Mouse (Mus musculus) hindbrain, embryonic 13.5 days (tissue): Measurements from ENCODE around the gene Hdc. TPM values are rescaled to one million over a fixed set of nuclear protein-coding genes. Genes with fewer than 3 reads are reported as not detected.

ENCODE experiments used
- ATAC-seq: fragments of 200-750 bp; cut with Nextera tagmentation; 2 replicates; pipeline ENCODE4 v1.8.0; 2017; ENCODE audit warnings: moderate TSS enrichment; ENCODE audit not compliant: low FRiP score
- H3K27ac ChIP-seq: fragments of 300-500 bp; sonication (generic); 2 replicates; pipeline ENCODE4 v1.5.1; 2015; ENCODE audit warnings: inconsistent platforms, mild to moderate bottlenecking, moderate library complexity
- H3K27me3 ChIP-seq: fragments of 300-500 bp; sonication (generic); 2 replicates; pipeline ENCODE4 v1.6.1; 2015; ENCODE audit warnings: mild to moderate bottlenecking, inconsistent platforms
- H3K36me3 ChIP-seq: fragments of 300-500 bp; sonication (generic); 2 replicates; pipeline ENCODE4 v1.6.1; 2015; ENCODE audit warnings: mild to moderate bottlenecking, inconsistent platforms
- H3K4me1 ChIP-seq: fragments of 300-500 bp; sonication (generic); replicated peaks from 2 replicates; pipeline ENCODE4 v1.6.1; 2015; ENCODE audit warnings: inconsistent platforms
- H3K4me2 ChIP-seq: fragments of 300-500 bp; sonication (generic); 2 replicates; pipeline ENCODE4 v1.6.1; 2015; ENCODE audit warnings: inconsistent platforms, mild to moderate bottlenecking, moderate library complexity
- H3K4me3 ChIP-seq: fragments of 300-500 bp; sonication (generic); 2 replicates; pipeline ENCODE4 v1.5.1; 2015; ENCODE audit warnings: mild to moderate bottlenecking, inconsistent platforms
- H3K9ac ChIP-seq: fragments of 300-500 bp; sonication (generic); 2 replicates; pipeline ENCODE4 v1.6.1; 2015; ENCODE audit warnings: mild to moderate bottlenecking, inconsistent platforms
- H3K9me3 ChIP-seq: fragments of 300-500 bp; sonication (generic); 2 replicates; pipeline ENCODE4 v1.6.1; 2016; ENCODE audit warnings: inconsistent platforms
- WGBS: fragments of 180-500 bp; shearing (Covaris S2); methylation state at CpG from one replicate; pipeline ENCODE4 v1.1.7; 2015; 5-methylcytosine and 5-hydroxymethylcytosine counted together
- polyA plus RNA-seq: library from polyadenylated mRNA; unstranded; fragments of >200 nt; fragmentation: Nextera tagmentation; extraction: Ambion mirVana; gene quantifications from 2 replicates; pipeline ENCODE4 v1.2.1, GENCODE M21; 2015

Hdc gene
- polyA plus RNA-seq, 1 experiment from 2014 or later: 2.8 TPM

DNA sequence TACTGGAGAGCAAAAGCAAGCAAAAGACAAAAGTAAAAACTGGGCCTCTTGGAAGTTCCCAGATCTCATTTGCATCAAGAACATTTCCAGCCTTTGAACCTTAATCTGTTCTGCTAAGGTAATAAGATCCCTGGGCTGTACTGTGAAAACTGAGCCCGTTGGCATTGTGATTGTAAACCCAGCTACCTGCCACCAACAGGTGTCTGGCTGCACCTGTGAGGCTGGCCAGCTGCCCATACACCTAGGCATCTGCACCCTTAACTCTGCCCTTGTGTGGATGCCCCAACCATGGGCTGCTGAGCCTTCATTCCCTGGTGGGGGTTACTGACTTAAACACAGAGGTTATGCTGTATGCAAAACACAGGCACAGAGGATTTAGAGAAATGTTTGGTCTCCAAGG, 46.9 kb downstream of the Hdc start:
- Histone ChIP-seq H3K36me3 (0 out of 2 replicates have a peak, but pooled peaks cover 8% of the 10 kb centered on the region), H3K4me2 (no peak overlapping the region), H3K9ac (no peak overlapping the region), H3K27me3 (no peaks in the 10 kb centered on the region), H3K27ac (no peak overlapping the region), H3K4me1 (no peaks in the 10 kb centered on the region), H3K4me3 (no peak overlapping the region), H3K9me3 (peaks cover 12% of the 10 kb centered on the region)
- no peak for ATAC-seq
- WGBS: 76% methylated on average over 1 of the region's 1 CpGs

DNA sequence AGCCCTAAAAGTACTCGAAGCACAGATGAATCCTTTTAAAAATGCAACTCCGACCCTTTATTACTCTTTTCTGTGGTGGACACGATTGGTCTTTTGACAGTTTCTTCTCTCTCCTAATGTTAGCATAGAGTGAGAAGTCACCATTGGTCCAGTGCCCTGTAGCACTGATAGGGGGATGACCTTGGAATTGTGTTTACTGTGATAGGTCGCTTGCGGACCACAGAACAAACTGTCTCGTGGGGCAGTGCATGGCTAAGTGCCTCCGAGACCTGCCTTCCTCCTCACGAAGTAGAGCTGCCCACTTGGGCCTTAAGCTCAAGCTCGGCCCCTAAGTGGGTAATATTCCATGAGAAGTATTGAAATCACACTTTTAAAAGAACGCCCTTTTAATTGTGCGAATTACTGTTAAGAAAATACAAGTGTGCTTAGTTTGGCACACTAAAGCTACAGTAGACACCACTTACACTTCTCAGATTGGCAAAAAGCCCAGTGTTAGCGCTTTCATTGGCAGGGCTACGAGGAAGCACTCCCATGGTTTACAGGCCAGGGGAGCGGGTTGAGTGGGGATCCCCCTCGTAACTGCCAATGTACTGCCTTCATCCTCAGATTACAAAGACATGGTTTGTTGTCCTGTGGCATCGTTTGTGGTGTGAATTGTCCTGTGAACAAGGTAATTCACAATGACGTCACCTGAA, 55.5 kb downstream of the Hdc start:
- Histone ChIP-seq H3K4me1 (no peaks in the 10 kb centered on the region; the same call in 1 of the 2 replicates), H3K27ac (no peak overlapping the region), H3K4me2 (no peak overlapping the region), H3K4me3 (no peak overlapping the region), H3K27me3 (no peaks in the 10 kb centered on the region), H3K9ac (no peak overlapping the region), H3K36me3 (peaks cover 9% of the 10 kb centered on the region; the same call in 1 of the 2 replicates), H3K9me3 (no peaks in the 10 kb centered on the region)
- ATAC-seq: no peak
- 82% methylated on average over 17 of the region's 17 CpGs for WGBS

DNA sequence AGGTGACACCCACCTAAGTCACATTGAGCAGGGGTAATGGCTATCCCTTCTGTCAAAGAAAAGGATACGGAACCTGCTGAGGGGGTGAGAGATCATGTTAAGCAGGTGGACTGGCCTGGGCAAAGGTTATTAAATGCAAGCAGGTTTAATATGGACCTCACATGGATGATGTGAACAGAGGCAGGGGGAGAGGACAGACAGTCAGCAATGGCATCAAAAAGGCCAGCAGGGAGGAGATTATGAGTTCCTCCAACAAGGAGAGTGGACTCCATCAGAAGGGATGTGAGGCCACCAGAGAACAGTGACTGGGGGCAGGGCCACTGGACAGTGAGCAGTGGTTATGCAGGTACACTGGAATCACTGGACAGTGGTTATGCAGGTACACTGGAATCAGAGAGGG, 59.0 kb downstream of the Hdc start:
- no peak overlapping the region for H3K9ac ChIP-seq
- ATAC-seq: no peak
- H3K4me1 ChIP-seq: no peaks in the 10 kb centered on the region; the same call in 1 of the 2 replicates
- no peaks in the 10 kb centered on the region for H3K9me3 ChIP-seq
- no peak overlapping the region for H3K4me2 ChIP-seq
- H3K4me3 ChIP-seq: no peak overlapping the region
- H3K27me3 ChIP-seq: peaks cover 9% of the 10 kb centered on the region
- H3K27ac ChIP-seq: no peak overlapping the region
- WGBS: 86% methylated on average over 1 of the region's 1 CpGs
- H3K36me3 ChIP-seq: 0 out of 2 replicates have a peak, but pooled peaks cover 3% of the 10 kb centered on the region

DNA sequence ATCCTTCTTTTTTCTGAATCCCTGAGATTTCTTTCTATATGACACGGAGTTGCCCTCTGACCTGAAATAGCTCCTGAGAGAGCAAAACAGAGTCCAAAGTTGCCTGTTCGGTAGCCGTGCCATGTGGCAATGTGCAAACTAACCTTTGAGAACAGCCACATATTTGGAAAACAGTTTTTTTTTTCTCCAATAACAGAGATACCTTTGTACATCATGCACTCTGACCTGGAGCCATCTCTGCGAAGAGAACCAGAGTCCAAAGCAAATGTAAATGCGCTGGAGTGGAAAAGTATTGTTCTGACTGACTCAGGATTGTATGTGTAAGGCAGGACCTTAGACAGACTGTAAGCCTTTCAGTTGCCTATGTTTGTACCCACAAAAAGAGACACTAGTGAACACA, 63.6 kb downstream of the Hdc start:
- no peak overlapping the region for H3K4me2 ChIP-seq
- no peak for ATAC-seq
- peaks cover 48% of the 10 kb centered on the region for H3K27me3 ChIP-seq
- no peaks in the 10 kb centered on the region for H3K36me3 ChIP-seq
- WGBS: 78% methylated on average over 5 of the region's 5 CpGs
- peaks cover 16% of the 10 kb centered on the region for H3K4me1 ChIP-seq
- no peak overlapping the region for H3K4me3 ChIP-seq
- H3K27ac ChIP-seq: no peak overlapping the region
- H3K9ac ChIP-seq: no peak overlapping the region
- H3K9me3 ChIP-seq: no peaks in the 10 kb centered on the region

DNA sequence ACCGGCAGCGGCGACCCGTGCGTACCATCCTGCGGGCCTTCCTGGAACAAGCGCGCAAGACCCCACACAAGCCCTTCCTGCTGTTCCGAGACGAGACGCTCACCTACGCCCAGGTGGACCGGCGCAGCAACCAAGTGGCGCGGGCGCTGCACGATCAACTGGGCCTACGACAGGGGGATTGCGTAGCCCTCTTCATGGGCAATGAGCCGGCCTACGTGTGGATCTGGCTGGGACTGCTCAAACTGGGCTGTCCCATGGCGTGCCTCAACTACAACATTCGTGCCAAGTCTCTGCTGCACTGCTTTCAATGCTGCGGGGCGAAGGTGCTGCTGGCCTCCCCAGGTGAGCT, 65.8 kb downstream of the Hdc start:
- H3K36me3 ChIP-seq: no peaks in the 10 kb centered on the region
- 1% methylated on average over 26 of the region's 26 CpGs for WGBS
- H3K4me1 ChIP-seq: peaks cover 16% of the 10 kb centered on the region
- H3K4me2 ChIP-seq: peak overlapping the region; percentile 95
- peak; percentile 77 for ATAC-seq
- no peaks in the 10 kb centered on the region for H3K9me3 ChIP-seq
- H3K9ac ChIP-seq: peak overlapping the region; percentile 82
- H3K27me3 ChIP-seq: peaks cover 48% of the 10 kb centered on the region
- peak overlapping the region; percentile 76 for H3K27ac ChIP-seq
- H3K4me3 ChIP-seq: peak overlapping the region; percentile 73

DNA sequence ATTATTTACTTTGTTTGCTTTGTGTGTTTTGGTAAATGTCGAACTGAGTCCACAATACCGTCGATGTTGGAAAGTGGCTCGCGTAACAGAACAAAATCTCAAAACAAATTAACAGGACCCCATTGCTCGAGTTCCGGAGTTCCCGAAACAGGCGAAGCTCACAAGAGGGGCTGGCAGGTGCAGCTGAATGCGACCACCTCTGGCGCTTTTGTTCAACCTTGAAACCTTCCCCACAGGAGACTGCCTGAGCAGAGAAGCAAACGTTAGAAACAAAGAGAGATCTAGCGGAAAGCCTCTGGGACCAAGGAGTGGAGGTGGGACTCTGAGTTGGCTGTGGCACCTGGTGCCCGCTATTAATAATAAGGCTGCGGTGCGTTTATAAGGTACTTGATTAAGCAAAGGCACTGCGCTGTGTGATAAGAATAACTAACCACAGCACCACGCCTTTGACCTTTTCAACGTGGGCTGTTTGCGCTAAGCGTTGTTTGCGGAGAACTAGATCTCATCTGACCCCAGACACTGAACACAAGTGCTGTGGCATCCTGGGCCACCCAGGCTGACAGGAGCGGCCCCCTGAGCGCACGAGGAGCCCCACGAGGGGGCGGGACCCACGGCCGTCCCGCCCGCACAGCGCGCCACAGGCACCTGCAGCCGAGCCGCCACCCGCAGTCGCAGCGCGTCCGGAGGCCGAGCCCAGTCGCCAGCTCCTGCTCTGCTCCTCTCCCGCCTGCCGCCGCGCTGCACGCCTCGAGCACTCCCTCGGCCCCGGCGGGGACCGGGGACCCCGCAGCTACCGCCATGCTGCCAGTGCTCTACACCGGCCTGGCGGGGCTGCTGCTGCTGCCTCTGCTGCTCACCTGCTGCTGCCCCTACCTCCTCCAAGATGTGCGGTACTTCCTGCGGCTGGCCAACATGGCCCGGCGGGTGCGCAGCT, 66.5 kb downstream of the Hdc start, which contains the start of gene Slc27a2:
Slc27a2 (plus strand) TSS at position 51 of the 934 bp plus-strand sequence.
- Histone ChIP-seq H3K4me3 (peak within 1 kb of the TSS; percentile 73), H3K27ac (peak within 1 kb of the TSS; percentile 76), H3K4me1 (peaks cover 16% of the 10 kb centered on the region), H3K36me3 (no peaks in the 10 kb centered on the region), H3K9ac (peak within 1 kb of the TSS; percentile 82), H3K27me3 (peaks cover 48% of the 10 kb centered on the region), H3K4me2 (peak within 1 kb of the TSS; percentile 95), H3K9me3 (no peaks in the 10 kb centered on the region)
- under 1% methylated on average over 56 of the region's 61 CpGs for WGBS
- ATAC-seq: peak; percentile 89

DNA sequence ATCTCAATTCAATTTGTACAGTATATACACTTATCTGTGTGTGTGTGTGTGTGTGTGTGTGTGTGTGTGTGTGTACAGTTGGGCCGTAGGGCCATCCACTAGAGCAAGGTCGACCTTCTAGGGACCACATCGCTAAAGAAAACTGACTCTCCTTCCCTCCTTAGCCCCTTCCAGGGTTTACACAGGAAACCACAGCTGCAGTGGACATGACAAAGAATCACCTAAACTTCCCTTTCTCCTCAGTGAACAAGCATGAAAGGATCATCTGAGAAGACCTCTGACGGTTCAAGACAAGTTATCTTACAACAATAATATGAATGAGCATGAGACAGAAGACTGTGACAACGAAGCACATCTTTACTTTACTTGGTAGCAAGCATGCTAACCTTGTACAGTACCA, 67.2 kb downstream of the Hdc start:
- Histone ChIP-seq H3K27ac (no peak overlapping the region), H3K9ac (no peak overlapping the region), H3K4me1 (peaks cover 16% of the 10 kb centered on the region), H3K4me3 (peak overlapping the region; percentile 73), H3K36me3 (no peaks in the 10 kb centered on the region), H3K27me3 (peaks cover 48% of the 10 kb centered on the region), H3K4me2 (peak overlapping the region; percentile 95), H3K9me3 (no peaks in the 10 kb centered on the region)
- no peak for ATAC-seq
- WGBS: 18% methylated on average over 5 of the region's 5 CpGs

DNA sequence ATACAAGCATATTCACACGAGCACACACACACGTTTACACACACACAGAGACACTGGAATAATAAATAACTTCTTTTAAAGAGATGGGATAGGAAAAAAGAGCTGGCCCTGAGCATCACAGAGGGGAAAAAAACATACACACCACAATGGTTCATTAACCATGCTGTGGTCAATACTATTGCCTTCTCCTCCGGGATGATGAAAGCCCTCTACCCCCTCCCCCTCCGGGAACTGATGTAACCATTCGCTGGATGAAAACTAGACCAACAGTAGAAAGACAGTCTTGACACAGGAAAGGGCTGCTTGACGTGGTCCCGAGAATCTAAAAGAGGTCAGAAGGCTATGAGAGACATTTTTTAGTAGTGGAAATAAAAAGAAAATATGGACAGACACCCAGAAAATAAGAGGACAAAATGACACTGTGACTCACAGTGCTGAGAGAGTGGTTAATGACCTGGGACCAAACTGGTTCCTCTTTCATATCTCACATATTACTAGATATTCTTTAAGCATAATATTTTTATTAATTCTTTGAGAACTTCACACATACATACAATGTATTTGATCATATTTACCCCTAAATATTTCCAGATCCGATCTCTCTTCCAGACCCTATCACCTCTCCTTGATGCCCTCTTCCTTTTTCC, 67.7 kb downstream of the Hdc start:
- Histone ChIP-seq H3K36me3 (no peaks in the 10 kb centered on the region), H3K4me3 (no peak overlapping the region), H3K4me1 (peaks cover 16% of the 10 kb centered on the region), H3K27me3 (peaks cover 48% of the 10 kb centered on the region), H3K4me2 (no peak overlapping the region), H3K27ac (no peak overlapping the region), H3K9me3 (no peaks in the 10 kb centered on the region), H3K9ac (no peak overlapping the region)
- 77% methylated on average over 8 of the region's 8 CpGs for WGBS
- ATAC-seq: no peak

DNA sequence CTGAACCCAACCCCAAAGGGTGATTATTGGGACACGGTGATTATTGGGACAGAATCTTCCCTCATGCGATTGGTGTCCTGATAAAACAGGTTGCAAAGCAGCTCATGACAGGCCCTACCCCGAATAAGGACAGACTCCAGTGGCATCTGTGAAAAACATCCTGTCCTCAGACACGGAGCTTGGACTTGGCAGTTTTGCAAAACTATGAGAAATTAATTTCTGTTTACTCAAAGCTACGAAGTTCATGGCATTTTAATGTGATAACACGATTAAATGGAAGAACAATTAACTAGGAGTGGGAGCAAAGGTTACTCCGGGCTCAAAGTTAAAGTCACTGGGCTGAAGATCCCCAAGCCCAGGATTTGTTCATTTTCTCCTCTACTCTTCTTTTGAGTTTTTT, 69.4 kb downstream of the Hdc start:
- H3K9ac ChIP-seq: no peak overlapping the region
- no peak overlapping the region for H3K4me3 ChIP-seq
- H3K27ac ChIP-seq: no peak overlapping the region
- H3K4me2 ChIP-seq: no peak overlapping the region
- H3K4me1 ChIP-seq: peaks cover 16% of the 10 kb centered on the region
- no peaks in the 10 kb centered on the region for H3K36me3 ChIP-seq
- no peak for ATAC-seq
- no peaks in the 10 kb centered on the region for H3K9me3 ChIP-seq
- H3K27me3 ChIP-seq: peaks cover 35% of the 10 kb centered on the region
- WGBS: 92% methylated on average over 7 of the region's 7 CpGs

DNA sequence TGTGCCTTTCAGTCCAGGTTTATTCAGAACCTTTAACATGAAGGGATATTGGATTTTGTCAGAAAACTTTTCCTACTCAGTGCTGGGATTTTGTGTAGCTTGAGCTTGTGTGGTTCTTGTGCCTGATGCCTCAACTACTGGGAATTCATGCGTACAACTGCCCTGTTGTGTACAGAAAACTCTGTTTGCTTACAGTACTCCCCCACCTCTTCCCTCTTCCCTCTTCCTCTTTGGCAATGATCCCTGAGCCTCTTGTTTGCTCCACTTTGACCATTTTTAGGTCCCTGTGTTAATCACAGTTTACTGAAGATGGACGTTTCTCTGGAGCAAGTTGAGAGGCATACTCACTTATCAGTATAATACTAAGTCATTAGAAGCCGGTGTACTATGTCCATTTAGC, 72.7 kb downstream of the Hdc start:
- H3K36me3 ChIP-seq: no peaks in the 10 kb centered on the region
- ATAC-seq: no peak
- no peaks in the 10 kb centered on the region for H3K9me3 ChIP-seq
- H3K4me1 ChIP-seq: no peaks in the 10 kb centered on the region
- H3K27ac ChIP-seq: no peak overlapping the region
- no peak overlapping the region for H3K9ac ChIP-seq
- no peak overlapping the region for H3K4me2 ChIP-seq
- 91% methylated on average over 3 of the region's 3 CpGs for WGBS
- peaks cover 9% of the 10 kb centered on the region for H3K27me3 ChIP-seq
- H3K4me3 ChIP-seq: no peak overlapping the region

DNA sequence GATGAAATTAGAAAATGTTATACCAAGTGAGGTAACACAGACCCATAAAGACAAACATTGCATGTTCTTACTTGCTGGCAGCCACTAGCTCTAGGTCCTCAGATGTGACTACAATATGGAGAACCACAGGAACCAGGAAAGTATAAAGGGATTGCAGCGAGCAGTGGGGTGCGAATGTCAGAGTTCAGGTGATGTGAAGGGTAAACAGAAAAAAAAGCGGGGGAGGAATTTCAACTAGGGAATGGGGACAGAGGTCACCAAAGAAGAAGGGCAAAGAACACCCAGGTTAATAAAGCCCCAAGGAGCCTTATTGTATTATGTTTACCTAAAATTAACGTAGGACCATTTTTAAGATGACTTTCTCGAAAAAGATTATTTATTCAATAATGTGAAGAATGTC, 73.8 kb downstream of the Hdc start:
- no peak overlapping the region for H3K4me3 ChIP-seq
- no peak overlapping the region for H3K9ac ChIP-seq
- H3K27ac ChIP-seq: no peak overlapping the region
- no peaks in the 10 kb centered on the region for H3K27me3 ChIP-seq
- no peaks in the 10 kb centered on the region for H3K9me3 ChIP-seq
- no peaks in the 10 kb centered on the region for H3K36me3 ChIP-seq
- no peak overlapping the region for H3K4me2 ChIP-seq
- no peaks in the 10 kb centered on the region for H3K4me1 ChIP-seq
- ATAC-seq: no peak
- 72% methylated on average over 5 of the region's 5 CpGs for WGBS
